Mouse (Mus musculus) heart, embryonic 11.5 days (tissue): Measurements from ENCODE around the gene 7530416G11Rik. TPM values are rescaled to one million over a fixed set of nuclear protein-coding genes. Genes with fewer than 3 reads are reported as not detected.

Source experiments
- ATAC-seq: fragments of 200-750 bp; cut with Nextera tagmentation; replicated peaks from 2 replicates; pipeline ENCODE4 v1.8.0; 2017; ENCODE audit warnings: moderate library complexity; ENCODE audit not compliant: insufficient number of reproducible peaks, low FRiP score, low TSS enrichment
- H3K27ac ChIP-seq: fragments of 300-500 bp; sonication (generic); 2 replicates; pipeline ENCODE4 v1.5.1; 2014; ENCODE audit warnings: mild to moderate bottlenecking, low read depth, low read length
- H3K27me3 ChIP-seq: fragments of 300-500 bp; sonication (generic); 2 replicates; pipeline ENCODE4 v1.6.1; 2014; ENCODE audit warnings: mild to moderate bottlenecking, low read length, mixed read lengths; ENCODE audit not compliant: control insufficient read depth, insufficient read depth
- H3K36me3 ChIP-seq: fragments of 300-500 bp; sonication (generic); 2 replicates; pipeline ENCODE4 v1.6.1; 2014; ENCODE audit warnings: mild to moderate bottlenecking, low read length, moderate library complexity, mixed read lengths; ENCODE audit not compliant: control insufficient read depth, insufficient read depth
- H3K4me1 ChIP-seq: fragments of 300-500 bp; sonication (generic); 2 replicates; pipeline ENCODE4 v1.6.1; 2014; ENCODE audit warnings: low read length; ENCODE audit not compliant: control insufficient read depth, insufficient read depth
- H3K4me2 ChIP-seq: fragments of 300-500 bp; sonication (generic); 2 replicates; pipeline ENCODE4 v1.6.1; 2014; ENCODE audit warnings: mild to moderate bottlenecking, moderate library complexity
- H3K4me3 ChIP-seq: fragments of 300-500 bp; sonication (generic); 2 replicates; pipeline ENCODE4 v1.5.1; 2014; ENCODE audit warnings: low read depth, low read length
- H3K9ac ChIP-seq: fragments of 300-500 bp; sonication (generic); 2 replicates; pipeline ENCODE4 v1.6.1; 2014; ENCODE audit warnings: mild to moderate bottlenecking, low read depth, low read length, moderate library complexity
- H3K9me3 ChIP-seq: fragments of 300-500 bp; sonication (generic); replicated peaks from 2 replicates; pipeline ENCODE4 v1.6.1; 2016; ENCODE audit warnings: low read length; ENCODE audit not compliant: control insufficient read depth
- WGBS: fragments of 180-500 bp; shearing (Covaris S2); extraction: QIAGEN DNeasy Blood & Tissue Kit; methylation state at CpG from one replicate; pipeline ENCODE4 v1.1.7; 2014; ENCODE audit not compliant: insufficient replicate concordance; 5-methylcytosine and 5-hydroxymethylcytosine counted together
- polyA plus RNA-seq: library from polyadenylated mRNA; unstranded; fragments of >200 nt; fragmentation: Nextera tagmentation; extraction: Ambion mirVana; gene quantifications from 2 replicates; pipeline ENCODE4 v1.2.1, GENCODE M21; 2014

The 7530416G11Rik gene
- polyA plus RNA-seq, result not detected in 2 replicates

- H3K4me1 ChIP-seq, result no peaks in the 10 kb centered on the region
- no peaks in the 10 kb centered on the region for H3K36me3 ChIP-seq
- no peak within 1 kb of the TSS for H3K4me3 ChIP-seq
- no peak within 1 kb of the TSS for H3K4me2 ChIP-seq
- no peak within 1 kb of the TSS for H3K9ac ChIP-seq
- WGBS, result 76% methylated on average over 8 of the region's 8 CpGs
- peaks cover 9% of the 10 kb centered on the region for H3K27me3 ChIP-seq
- H3K9me3 ChIP-seq, result no peaks in the 10 kb centered on the region
- ATAC-seq, result no peak
- H3K27ac ChIP-seq, result no peak within 1 kb of the TSS
Observed at GRCm38 (mm10) chr15:85503127-85503526, at the start of gene 7530416G11Rik. Gene 7530416G11Rik (minus strand): TSS chr15:85503227.

DNA sequence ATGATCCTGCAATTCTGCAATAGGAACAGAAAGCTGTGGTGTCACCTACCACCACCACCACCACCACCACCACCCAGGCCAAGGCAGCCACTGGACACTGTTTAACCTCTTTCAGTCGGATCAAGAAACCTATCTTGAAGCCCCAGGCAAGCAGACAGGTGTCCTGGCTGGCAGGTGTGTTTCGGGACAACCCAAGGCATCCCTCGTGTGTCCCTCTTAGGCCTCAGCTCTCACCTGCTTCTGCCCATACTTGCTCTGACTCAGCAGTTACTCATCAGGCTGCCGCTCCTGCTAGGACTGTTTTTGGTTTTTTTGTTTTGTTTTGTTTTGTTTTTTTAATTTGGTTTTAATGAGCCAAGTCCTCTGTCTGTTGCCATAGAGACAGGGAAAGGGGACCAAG lies 43.5 kb upstream of the 7530416G11Rik start:
- no peak overlapping the region for H3K4me3 ChIP-seq
- H3K4me2 ChIP-seq, result no peak overlapping the region
- peaks cover 8% of the 10 kb centered on the region for H3K27me3 ChIP-seq
- no peaks in the 10 kb centered on the region for H3K9me3 ChIP-seq
- 82% methylated on average over 4 of the region's 4 CpGs for WGBS
- no peak for ATAC-seq
- H3K9ac ChIP-seq, result no peak overlapping the region
- no peak overlapping the region for H3K27ac ChIP-seq
- no peaks in the 10 kb centered on the region for H3K36me3 ChIP-seq
- H3K4me1 ChIP-seq, result 0 out of 2 replicates have a peak, but pooled peaks cover 6% of the 10 kb centered on the region

DNA sequence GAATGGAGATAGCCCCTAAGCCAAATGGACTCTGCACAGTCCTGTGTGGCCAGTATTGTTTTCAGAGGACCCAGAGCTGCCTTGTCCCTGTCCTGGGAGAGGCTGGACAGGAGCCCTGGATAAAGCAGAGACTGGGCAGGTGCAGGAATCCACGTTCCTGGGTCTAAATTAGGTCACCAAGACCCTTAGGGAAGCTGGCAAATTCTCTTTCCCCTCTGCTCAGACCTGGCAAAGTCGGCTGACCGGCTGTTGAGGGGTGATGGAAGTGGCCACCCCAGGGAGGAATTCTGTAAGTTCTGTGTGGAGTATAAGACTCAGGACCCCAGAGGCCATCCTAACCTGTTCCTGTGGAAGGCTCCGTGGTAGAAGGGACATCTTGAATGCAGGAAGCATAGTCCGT lies 42.3 kb upstream of the 7530416G11Rik start:
- Histone ChIP-seq H3K27me3 (peaks cover 8% of the 10 kb centered on the region), H3K4me2 (no peak overlapping the region), H3K36me3 (no peaks in the 10 kb centered on the region), H3K4me3 (no peak overlapping the region), H3K27ac (no peak overlapping the region), H3K9me3 (no peaks in the 10 kb centered on the region), H3K9ac (no peak overlapping the region), H3K4me1 (0 out of 2 replicates have a peak, but pooled peaks cover 6% of the 10 kb centered on the region)
- 63% methylated on average over 5 of the region's 5 CpGs for WGBS
- no peak for ATAC-seq

GRCm38 (mm10) chr15:85538170-85538569 lies 35.1 kb upstream of the 7530416G11Rik start:
- H3K27me3 ChIP-seq, result peaks cover 11% of the 10 kb centered on the region
- no peak for ATAC-seq
- 60% methylated on average over 11 of the region's 11 CpGs for WGBS

DNA sequence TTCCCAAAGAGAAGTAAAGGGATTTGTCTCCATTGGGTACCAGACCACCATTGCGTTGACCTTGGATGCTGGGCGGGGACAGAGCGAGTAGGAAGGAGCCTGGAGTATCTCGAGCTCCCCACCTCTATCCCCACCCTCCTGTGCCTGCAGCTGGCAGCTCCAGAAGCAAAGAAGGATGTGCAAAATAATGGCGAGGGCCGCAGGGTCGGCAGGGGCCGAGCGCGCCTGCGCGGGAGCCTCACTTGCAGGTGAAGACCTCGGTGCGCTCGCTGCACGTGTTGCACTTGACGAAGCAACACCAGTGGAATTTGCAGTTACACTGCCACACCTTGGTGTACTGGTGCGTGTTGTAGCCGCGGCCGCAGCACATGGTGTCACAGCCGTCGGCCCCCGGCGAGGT lies 34.1 kb upstream of the 7530416G11Rik start:
- H3K27me3 ChIP-seq, result peaks cover 11% of the 10 kb centered on the region
- no peak overlapping the region for H3K4me2 ChIP-seq
- WGBS, result 69% methylated on average over 25 of the region's 25 CpGs
- no peak overlapping the region for H3K4me3 ChIP-seq
- H3K4me1 ChIP-seq, result no peaks in the 10 kb centered on the region
- no peak for ATAC-seq
- no peaks in the 10 kb centered on the region for H3K9me3 ChIP-seq
- no peak overlapping the region for H3K27ac ChIP-seq
- no peak overlapping the region for H3K9ac ChIP-seq
- no peaks in the 10 kb centered on the region for H3K36me3 ChIP-seq

More at GRCm38 (mm10) chr15:85538170-85538569, 35.1 kb upstream of the 7530416G11Rik start:
- Histone ChIP-seq H3K4me1 (0 out of 2 replicates have a peak, but pooled peaks cover 4% of the 10 kb centered on the region), H3K4me2 (no peak overlapping the region), H3K4me3 (no peak overlapping the region), H3K27ac (no peak overlapping the region), H3K9ac (no peak overlapping the region), H3K36me3 (no peaks in the 10 kb centered on the region), H3K9me3 (no peaks in the 10 kb centered on the region)

GRCm38 (mm10) chr15:85534646-85535045 lies 31.6 kb upstream of the 7530416G11Rik start:
- H3K9ac ChIP-seq, result no peak overlapping the region
- H3K9me3 ChIP-seq, result no peaks in the 10 kb centered on the region
- no peaks in the 10 kb centered on the region for H3K4me1 ChIP-seq
- peaks cover 13% of the 10 kb centered on the region for H3K27me3 ChIP-seq
- H3K36me3 ChIP-seq, result no peaks in the 10 kb centered on the region
- H3K4me3 ChIP-seq, result no peak overlapping the region
- WGBS, result 78% methylated on average over 6 of the region's 6 CpGs
- H3K4me2 ChIP-seq, result no peak overlapping the region
- no peak overlapping the region for H3K27ac ChIP-seq
- ATAC-seq, result no peak

DNA sequence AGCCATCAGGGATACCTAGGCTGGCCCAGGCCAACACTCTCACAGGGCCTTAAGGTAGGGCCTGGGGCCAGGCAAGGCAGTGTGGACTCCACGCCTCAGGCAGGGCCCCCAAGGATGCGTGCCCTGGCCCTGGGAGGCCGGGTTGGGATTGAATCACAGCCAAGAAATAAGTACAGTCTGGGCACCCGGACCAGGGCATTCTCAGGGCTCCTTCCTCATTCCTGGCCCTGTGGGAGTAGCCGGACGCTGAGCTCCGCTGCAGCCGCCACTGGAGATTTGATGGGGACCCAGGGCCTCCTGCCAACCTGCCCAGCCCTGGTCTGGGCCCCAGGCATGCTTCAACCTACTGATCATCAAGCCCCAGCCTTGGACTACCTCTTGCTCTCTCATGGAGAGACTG lies 31.2 kb upstream of the 7530416G11Rik start:
- no peak overlapping the region for H3K27ac ChIP-seq
- H3K27me3 ChIP-seq, result peaks cover 13% of the 10 kb centered on the region
- no peak for ATAC-seq
- H3K4me1 ChIP-seq, result no peaks in the 10 kb centered on the region
- no peak overlapping the region for H3K4me2 ChIP-seq
- no peak overlapping the region for H3K4me3 ChIP-seq
- no peaks in the 10 kb centered on the region for H3K9me3 ChIP-seq
- 71% methylated on average over 8 of the region's 8 CpGs for WGBS
- no peak overlapping the region for H3K9ac ChIP-seq
- H3K36me3 ChIP-seq, result no peaks in the 10 kb centered on the region

- H3K4me3 ChIP-seq, result no peak overlapping the region
- no peak for ATAC-seq
- no peak overlapping the region for H3K9ac ChIP-seq
- no peak overlapping the region for H3K27ac ChIP-seq
- no peaks in the 10 kb centered on the region for H3K36me3 ChIP-seq
- no peaks in the 10 kb centered on the region for H3K4me1 ChIP-seq
- H3K4me2 ChIP-seq, result no peak overlapping the region
- WGBS, result 68% methylated on average over 3 of the region's 3 CpGs
- no peaks in the 10 kb centered on the region for H3K9me3 ChIP-seq
- H3K27me3 ChIP-seq, result peaks cover 2% of the 10 kb centered on the region
Observed at GRCm38 (mm10) chr15:85532063-85532462, 29.0 kb upstream of the 7530416G11Rik start.

GRCm38 (mm10) chr15:85529911-85530310 lies 26.9 kb upstream of the 7530416G11Rik start:
- no peak overlapping the region for H3K27ac ChIP-seq
- H3K27me3 ChIP-seq, result peaks cover 6% of the 10 kb centered on the region; the same call in 1 of the 2 replicates
- H3K9ac ChIP-seq, result no peak overlapping the region
- H3K36me3 ChIP-seq, result no peaks in the 10 kb centered on the region
- no peaks in the 10 kb centered on the region for H3K4me1 ChIP-seq
- WGBS, result 69% methylated on average over 3 of the region's 3 CpGs
- H3K9me3 ChIP-seq, result no peaks in the 10 kb centered on the region
- H3K4me2 ChIP-seq, result no peak overlapping the region
- no peak for ATAC-seq
- no peak overlapping the region for H3K4me3 ChIP-seq
